Comparison of ENCODE assay signal across 8 mouse cellular contexts in the genomic region with DNA sequence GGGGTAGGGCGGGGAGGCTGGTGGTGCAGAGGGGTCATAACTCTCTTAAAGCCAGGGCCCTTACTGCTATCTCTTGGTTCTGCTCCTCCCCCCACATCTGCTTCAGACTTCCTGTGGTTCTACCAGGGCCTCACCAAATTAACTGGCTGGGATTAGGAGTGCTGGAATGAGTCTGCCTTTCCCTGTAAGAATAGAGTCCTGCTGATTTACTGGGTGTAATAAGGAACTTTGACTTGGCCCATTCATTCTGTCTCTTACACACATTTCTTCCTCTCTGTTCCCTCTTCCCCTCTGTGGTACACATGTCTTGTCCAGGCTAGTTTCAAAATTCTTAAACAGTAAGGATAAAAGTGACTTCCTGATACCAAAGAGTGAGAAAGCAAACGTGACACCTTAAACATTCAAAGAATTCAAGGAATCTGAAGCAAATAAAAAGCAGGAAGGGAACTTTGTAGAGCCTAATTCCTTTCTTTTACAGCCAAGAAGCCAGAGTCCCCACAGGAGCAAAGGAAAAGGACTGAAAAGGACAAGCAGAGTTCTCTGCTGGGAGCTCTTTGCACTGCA. TPM values are rescaled to one million over a fixed set of nuclear protein-coding genes. Genes with fewer than 3 reads are reported as not detected.
DNase-seq lines count a peak whose midpoint lies in the region; ATAC-seq lines count a peak whose summit lies in the region.

No protein-coding gene starts in this region.

- H3K9me3 ChIP-seq in heart, embryonic 11.5 days (replicated peaks; ENCODE audit: control insufficient read depth, low read length), result no peaks in the 10 kb centered on the region

- intact Hi-C loops in heart, postnatal 10 days (cut with DNase I), result no loop called here
- intact Hi-C loops in gastrocnemius, postnatal 36 days (cut with DNase I), result loop anchor here (10.0 kb wide), 1 partner anchor 250 kb away; no protein-coding TSS in a partner anchor

- H3K9ac ChIP-seq in heart, embryonic 11.5 days (ENCODE audit: low read depth, low read length), result peak overlapping the region; percentile 46; the same call in 1 of the 2 replicates

- 14% methylated on average over 2 of the region's 2 CpGs for WGBS in heart, embryonic 11.5 days (ENCODE audit: insufficient replicate concordance)

- no peak overlapping the region for H3K4me3 ChIP-seq in heart, embryonic 11.5 days (ENCODE audit: low read depth, low read length)

- H3K36me3 ChIP-seq in heart, embryonic 11.5 days (ENCODE audit: control insufficient read depth, insufficient read depth, low read length), result no peaks in the 10 kb centered on the region

- H3K27me3 ChIP-seq in heart, embryonic 11.5 days (ENCODE audit: control insufficient read depth, insufficient read depth, low read length), result no peaks in the 10 kb centered on the region

- ATAC-seq in heart, embryonic 11.5 days (replicated peaks; ENCODE audit: insufficient number of reproducible peaks, low FRiP score, low TSS enrichment), result 0 out of 2 replicates have a peak, but pooled peaks have one; percentile 22
- ATAC-seq in erythroblast, adult 5-6 weeks (replicated peaks; ENCODE audit: low FRiP score, poor library complexity, severe bottlenecking), result no peak

- peaks cover 12% of the 10 kb centered on the region for H3K4me1 ChIP-seq in heart, embryonic 11.5 days (ENCODE audit: control insufficient read depth, insufficient read depth, low read length)

- H3K27ac ChIP-seq in heart, embryonic 11.5 days (ENCODE audit: low read depth, low read length), result peak overlapping the region; percentile 78

- peak overlapping the region; percentile 6; the same call in 1 of the 2 replicates for H3K4me2 ChIP-seq in heart, embryonic 11.5 days

- no peak for DNase-seq in heart, postnatal 10 days
- peak; percentile 22 for DNase-seq in c-Kit-positive CD71-positive TER-119-positive erythroid progenitor cells, embryonic 14.5 days (ENCODE audit: low spot score)
- DNase-seq in hindlimb bud, embryonic 11.5 days (ENCODE audit: extremely low spot score, low read depth, low spot score), result peak; percentile 79
- DNase-seq in mesoderm, embryonic 11.5 days (ENCODE audit: low read depth, low spot score), result peak; percentile 67
- DNase-seq in gastrocnemius, postnatal 36 days, result no peak
- DNase-seq in MN1 (ENCODE audit: low spot score), result no peak

RNA-seq across cellular contexts. Expression of a gene that starts 3.1 kb away (rescaled TPM):
- polyA plus RNA-seq in heart, embryonic 11.5 days (2014; fragmentation: Nextera tagmentation; extraction: Ambion mirVana), result 8.8 and 10.5 TPM in 2 replicates
- 1 to 10 TPM; 4.8 TPM for total RNA-seq in heart, postnatal 10 days (2021)
- total RNA-seq in erythroblast, adult 5-6 weeks (2015; ENCODE audit: low replicate concordance), result 3.8 and 8.8 TPM in 2 replicates
- total RNA-seq in erythroblast, adult 5-6 weeks (2017; ENCODE audit: low replicate concordance), result 1.8 and 4.2 TPM in 2 replicates
- total RNA-seq in gastrocnemius, postnatal 36 days (2021), result 1 to 10 TPM in 1 of 2 experiments, under 1 TPM in 1; 0.99 to 1.4 TPM

Comparison
In these comparisons a context has a peak if more than half of its experiments do, and no peak if none do; other contexts are left out.
1. DNase-seq: peak in c-Kit-positive CD71-positive TER-119-positive erythroid progenitor cells, embryonic 14.5 days (single experiment), hindlimb bud, embryonic 11.5 days (single experiment) and mesoderm, embryonic 11.5 days (single experiment); none in heart, postnatal 10 days (0 of 2), gastrocnemius, postnatal 36 days (0 of 2) and MN1 (single experiment).